Mouse (Mus musculus): ENCODE measurements around the gene 4930438A08Rik. TPM values are rescaled to one million over a fixed set of nuclear protein-coding genes. Genes with fewer than 3 reads are reported as not detected.
"Not testable (repeated sequence)": the region's sequence is repeated elsewhere in the genome, so short reads cannot be mapped to it uniquely, and the experiment has no call there.

Gene 4930438A08Rik
- total and polyA plus RNA-seq, 2 experiments = not detected

DNA sequence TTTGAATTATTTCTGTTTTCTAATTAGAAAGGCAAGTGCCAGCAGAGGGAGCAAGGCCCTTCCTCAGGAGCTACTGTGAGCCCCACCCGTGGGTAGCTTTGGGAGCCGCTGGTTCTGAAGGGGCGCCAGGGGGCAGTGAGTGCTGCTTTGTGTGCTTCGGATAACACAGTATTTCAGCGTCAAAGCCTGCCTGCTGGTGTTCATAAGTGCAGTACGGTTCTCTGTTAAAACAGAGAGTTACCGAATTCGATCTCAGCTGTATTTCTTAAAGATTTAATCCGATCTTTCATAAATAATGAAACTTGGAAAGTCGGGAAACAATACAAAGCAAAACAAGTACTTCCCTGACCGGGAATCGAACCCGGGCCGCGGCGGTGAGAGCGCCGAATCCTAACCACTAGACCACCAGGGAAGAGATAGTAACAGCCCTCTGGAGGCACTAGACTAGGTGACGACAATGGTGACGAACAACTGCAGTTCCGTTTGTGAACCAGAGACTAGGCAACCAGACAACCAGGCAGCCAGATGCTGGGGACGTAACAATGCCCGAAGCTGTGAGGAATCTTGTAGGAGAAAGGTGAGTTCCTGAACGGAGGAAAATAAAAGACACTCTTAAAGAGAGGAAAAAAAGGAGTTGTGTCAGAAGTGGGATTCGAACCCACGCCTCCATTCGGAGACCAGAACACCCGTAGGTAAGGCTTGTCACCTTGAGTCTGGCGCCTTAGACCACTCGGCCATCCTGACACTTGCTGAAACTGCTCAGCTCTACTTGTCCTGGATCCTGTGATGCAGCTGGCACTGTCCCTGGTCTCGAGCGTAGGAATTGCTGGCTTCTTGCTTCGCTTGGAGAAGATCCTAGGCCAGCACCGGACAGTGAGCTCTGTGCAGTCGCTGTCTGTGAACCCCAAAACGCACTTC, 27.5 kb downstream of the 4930438A08Rik start:
- under 1% methylated on average over 36 of the region's 36 CpGs for WGBS
- peak overlapping the region; percentile 59 for H3K27ac ChIP-seq (replicated peaks; ENCODE audit: insufficient read depth, low read depth, low read length)
- peak; percentile 92 for DNase-seq (ENCODE audit: extremely low read depth, low read depth, low spot score)

DNA sequence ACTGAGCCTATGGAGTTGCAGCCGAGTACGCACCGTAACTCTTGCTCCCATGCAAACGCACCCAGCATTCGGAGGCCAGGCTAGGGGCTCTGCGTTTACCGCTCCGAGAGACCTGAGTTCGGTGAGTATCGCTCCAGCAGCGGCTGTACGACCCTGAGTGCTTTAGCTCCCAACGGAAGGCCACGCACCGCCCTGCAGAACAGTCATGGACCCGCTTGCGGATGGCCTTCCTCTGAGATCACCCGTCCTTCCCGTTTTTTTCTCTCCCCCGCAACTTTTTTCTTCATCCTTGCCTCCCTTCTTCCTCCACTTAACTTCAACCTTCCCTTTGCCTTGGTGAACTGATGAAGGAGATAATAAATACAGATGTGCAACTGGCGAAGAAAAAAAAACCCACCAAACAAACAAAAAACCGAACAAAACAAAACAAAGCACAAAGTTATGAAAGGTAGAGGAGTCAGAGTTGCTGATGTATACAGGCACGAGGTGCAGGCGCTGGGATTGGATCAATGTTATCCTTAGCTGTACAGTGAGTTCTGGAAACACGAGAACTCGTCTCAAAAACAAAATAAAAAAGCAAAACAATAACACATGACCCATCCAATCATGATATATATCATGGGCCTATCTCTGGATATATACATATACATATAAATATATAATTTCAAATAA, 28.3 kb downstream of the 4930438A08Rik start:
- WGBS = under 1% methylated on average over 26 of the region's 26 CpGs
- TF ChIP-seq POLR2A (IDR thresholded peaks at IDR 0.05; ENCODE audit: extremely low read depth, insufficient read depth, low read length) = no peak
- no peak for TF ChIP-seq CTCF (IDR thresholded peaks at IDR 0.05; ENCODE audit: low read depth, low read length)

More for the DNA sequence above, 27.5 kb downstream of the 4930438A08Rik start:
- H3K36me3 ChIP-seq (ENCODE audit: control insufficient read depth, insufficient read depth, low read length) = no peaks in the 10 kb centered on the region
- no peaks in the 10 kb centered on the region for H3K79me2 ChIP-seq (ENCODE audit: control insufficient read depth, insufficient read depth, low read length)
- TF ChIP-seq POLR2A (IDR thresholded peaks at IDR 0.05; ENCODE audit: extremely low read depth, insufficient read depth, low read length) = no peak
- TF ChIP-seq CTCF (IDR thresholded peaks at IDR 0.05; ENCODE audit: low read depth, low read length) = peak; percentile 75
- peak overlapping the region; percentile 65 for H3K9ac ChIP-seq (ENCODE audit: low read depth, low read length)
- H3K27me3 ChIP-seq (ENCODE audit: control insufficient read depth, insufficient read depth, low read length) = no peaks in the 10 kb centered on the region
- H3K4me1 ChIP-seq (ENCODE audit: control insufficient read depth, insufficient read depth, low read length) = peaks cover 6% of the 10 kb centered on the region; the same call in 1 of the 2 replicates
- H3K4me3 ChIP-seq (ENCODE audit: insufficient read depth, low read depth, low read length) = peak overlapping the region; percentile 72

DNA sequence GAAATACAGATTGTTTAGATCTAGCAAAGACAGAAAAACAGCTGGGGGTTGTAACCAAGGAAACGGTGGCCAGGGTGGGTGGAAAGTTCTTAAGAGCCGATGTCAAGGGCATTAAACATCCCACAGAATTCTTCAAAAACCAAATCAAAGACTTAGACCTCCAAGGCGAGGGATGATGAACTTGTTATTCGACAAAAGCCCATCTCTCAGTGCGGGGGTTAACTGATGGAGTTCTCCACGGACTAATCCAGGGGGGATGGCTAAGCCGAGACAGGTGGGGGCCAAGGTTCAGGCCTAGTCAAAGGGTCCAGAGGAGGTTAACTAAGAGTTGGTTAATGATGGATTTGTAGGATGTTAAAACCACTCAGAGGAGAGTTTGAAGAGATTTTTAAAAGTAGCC, 29.0 kb downstream of the 4930438A08Rik start:
- Histone ChIP-seq H3K4me3 (ENCODE audit: insufficient read depth, low read depth, low read length) (no peak overlapping the region), H3K9ac (ENCODE audit: low read depth, low read length) (no peak overlapping the region), H3K4me1 (ENCODE audit: control insufficient read depth, insufficient read depth, low read length) (peaks cover 6% of the 10 kb centered on the region; the same call in 1 of the 2 replicates), H3K36me3 (ENCODE audit: control insufficient read depth, insufficient read depth, low read length) (no peaks in the 10 kb centered on the region), H3K79me2 (ENCODE audit: control insufficient read depth, insufficient read depth, low read length) (no peaks in the 10 kb centered on the region), H3K27ac (replicated peaks; ENCODE audit: insufficient read depth, low read depth, low read length) (no peak overlapping the region), H3K27me3 (ENCODE audit: control insufficient read depth, insufficient read depth, low read length) (no peaks in the 10 kb centered on the region)
- no peak for DNase-seq (ENCODE audit: extremely low read depth, low read depth, low spot score)
- WGBS = 53% methylated on average over 7 of the region's 7 CpGs
- no peak for TF ChIP-seq CTCF (IDR thresholded peaks at IDR 0.05; ENCODE audit: low read depth, low read length)
- TF ChIP-seq POLR2A (IDR thresholded peaks at IDR 0.05; ENCODE audit: extremely low read depth, insufficient read depth, low read length) = no peak

More for the DNA sequence above, 28.3 kb downstream of the 4930438A08Rik start:
- Histone ChIP-seq H3K36me3 (ENCODE audit: control insufficient read depth, insufficient read depth, low read length) (no peaks in the 10 kb centered on the region), H3K79me2 (ENCODE audit: control insufficient read depth, insufficient read depth, low read length) (no peaks in the 10 kb centered on the region), H3K27me3 (ENCODE audit: control insufficient read depth, insufficient read depth, low read length) (no peaks in the 10 kb centered on the region), H3K9ac (ENCODE audit: low read depth, low read length) (peak overlapping the region; percentile 65), H3K4me3 (ENCODE audit: insufficient read depth, low read depth, low read length) (peak overlapping the region; percentile 72), H3K4me1 (ENCODE audit: control insufficient read depth, insufficient read depth, low read length) (peaks cover 6% of the 10 kb centered on the region; the same call in 1 of the 2 replicates), H3K27ac (replicated peaks; ENCODE audit: insufficient read depth, low read depth, low read length) (peak overlapping the region; percentile 59)
- no peak for DNase-seq (ENCODE audit: extremely low read depth, low read depth, low spot score)

DNA sequence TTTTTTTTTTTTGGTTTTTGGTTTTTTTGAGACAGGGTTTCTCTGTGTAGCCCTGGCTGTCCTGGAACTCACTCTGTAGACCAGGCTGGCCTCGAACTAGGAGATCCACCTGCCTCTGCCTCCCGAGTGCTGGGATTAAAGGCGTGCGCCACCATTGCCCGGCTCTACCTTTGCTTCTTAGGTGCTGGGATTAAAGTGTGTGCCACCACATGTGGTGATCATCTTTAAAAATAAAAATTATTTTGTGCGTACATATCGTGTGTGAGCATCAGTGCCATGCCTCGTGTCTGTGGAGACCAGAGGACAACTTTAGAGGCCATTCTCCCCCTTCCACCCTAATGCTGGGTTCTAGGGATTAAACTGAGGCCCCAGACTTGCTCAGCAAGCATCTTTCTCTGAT, 30.7 kb downstream of the 4930438A08Rik start:
- H3K9ac ChIP-seq (ENCODE audit: low read depth, low read length); H3K27ac ChIP-seq (replicated peaks; ENCODE audit: insufficient read depth, low read depth, low read length); DNase-seq (ENCODE audit: extremely low read depth, low read depth, low spot score); H3K4me1 ChIP-seq (ENCODE audit: control insufficient read depth, insufficient read depth, low read length); H3K27me3 ChIP-seq (ENCODE audit: control insufficient read depth, insufficient read depth, low read length); H3K79me2 ChIP-seq (ENCODE audit: control insufficient read depth, insufficient read depth, low read length); H3K4me3 ChIP-seq (ENCODE audit: insufficient read depth, low read depth, low read length); H3K36me3 ChIP-seq (ENCODE audit: control insufficient read depth, insufficient read depth, low read length): not testable (repeated sequence)
- WGBS = 92% methylated on average over 8 of the region's 8 CpGs

- H3K36me3 ChIP-seq (ENCODE audit: control insufficient read depth, insufficient read depth, low read length) = no peaks in the 10 kb centered on the region
- TF ChIP-seq CTCF (IDR thresholded peaks at IDR 0.05; ENCODE audit: low read depth, low read length) = no peak
- TF ChIP-seq POLR2A (IDR thresholded peaks at IDR 0.05; ENCODE audit: extremely low read depth, insufficient read depth, low read length) = no peak
- peak; percentile 85 for DNase-seq (ENCODE audit: extremely low read depth, low read depth, low spot score)
- peak within 1 kb of the TSS; percentile 64 for H3K4me3 ChIP-seq (ENCODE audit: insufficient read depth, low read depth, low read length)
- under 1% methylated on average over 34 of the region's 34 CpGs for WGBS
- no peak within 1 kb of the TSS for H3K27ac ChIP-seq (replicated peaks; ENCODE audit: insufficient read depth, low read depth, low read length)
- H3K4me1 ChIP-seq (ENCODE audit: control insufficient read depth, insufficient read depth, low read length) = peaks cover 2% of the 10 kb centered on the region; the same call in 1 of the 2 replicates
- peak within 1 kb of the TSS; percentile 81 for H3K9ac ChIP-seq (ENCODE audit: low read depth, low read length)
- H3K79me2 ChIP-seq (ENCODE audit: control insufficient read depth, insufficient read depth, low read length) = no peaks in the 10 kb centered on the region
- no peaks in the 10 kb centered on the region for H3K27me3 ChIP-seq (ENCODE audit: control insufficient read depth, insufficient read depth, low read length)
Measured at GRCm38 (mm10) chr11:58306860-58307308, 32.3 kb downstream of the 4930438A08Rik start, which contains the start of gene Zfp692. Zfp692 (plus strand) TSS chr11:58307069.
